Mouse (Mus musculus) brain, embryonic 14.5 days (tissue): ENCODE measurements at regions not wholly inside any gene's neighbourhood (a gene's known extent, or its start where the extent isn't known, plus 50 kb on each side); places are given as distances from the start of the nearest gene placed in this dataset.
A peak's percentile ranks its signal among the peaks of the same experiment; 100 is the strongest.
"Not testable (repeated sequence)": the region's sequence is repeated elsewhere in the genome, so short reads cannot be mapped to it uniquely, and the experiment has no call there.

Experiments
- DNase-seq: peaks from one replicate; pipeline ENCODE4 v3.0.0-alpha.2; 2011; ENCODE audit warnings: low read depth
- CTCF ChIP-seq: fragments of 200-500 bp; IDR thresholded peaks from 2 replicates; pipeline ENCODE4 v1.5.1; 2012; ENCODE audit warnings: inconsistent platforms, mild to moderate bottlenecking, moderate library complexity, borderline replicate concordance; ENCODE audit not compliant: insufficient read depth, insufficient read length; ENCODE audit errors: extremely low read depth
- POLR2A ChIP-seq: fragments of 200-500 bp; IDR thresholded peaks from 2 replicates; pipeline ENCODE4 v1.6.1; 2012; ENCODE audit warnings: mild to moderate bottlenecking, inconsistent platforms, borderline replicate concordance; ENCODE audit not compliant: poor library complexity, insufficient read depth, insufficient read length, severe bottlenecking; ENCODE audit errors: extremely low read depth

GRCm38 (mm10) chr12:8398852-8399251 lies 85.6 kb downstream of the Hs1bp3 start:
- peak; percentile 6 for DNase-seq
- TF ChIP-seq POLR2A = no peak
- TF ChIP-seq CTCF = no peak

DNA sequence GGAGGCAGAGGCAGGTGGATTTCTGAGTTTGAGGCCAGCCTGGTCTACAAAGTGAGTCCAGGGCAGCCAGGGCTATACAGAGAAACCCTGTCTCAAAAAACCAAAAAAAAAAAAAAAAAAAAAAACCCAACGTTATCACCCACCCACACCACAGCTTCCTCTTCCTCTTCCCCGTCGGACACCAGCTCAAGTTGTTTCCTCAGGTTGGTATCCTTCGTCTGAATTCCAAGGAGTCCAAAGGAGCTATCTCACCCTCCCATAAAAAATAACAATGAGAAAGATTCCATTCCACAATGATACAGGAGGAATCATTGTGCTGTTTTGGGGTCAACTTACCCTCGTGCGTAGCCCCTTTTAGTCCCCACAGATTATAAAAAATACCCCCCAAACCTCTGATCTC lies 83.2 kb downstream of the Hs1bp3 start:
- DNase-seq = not testable (repeated sequence)

DNA sequence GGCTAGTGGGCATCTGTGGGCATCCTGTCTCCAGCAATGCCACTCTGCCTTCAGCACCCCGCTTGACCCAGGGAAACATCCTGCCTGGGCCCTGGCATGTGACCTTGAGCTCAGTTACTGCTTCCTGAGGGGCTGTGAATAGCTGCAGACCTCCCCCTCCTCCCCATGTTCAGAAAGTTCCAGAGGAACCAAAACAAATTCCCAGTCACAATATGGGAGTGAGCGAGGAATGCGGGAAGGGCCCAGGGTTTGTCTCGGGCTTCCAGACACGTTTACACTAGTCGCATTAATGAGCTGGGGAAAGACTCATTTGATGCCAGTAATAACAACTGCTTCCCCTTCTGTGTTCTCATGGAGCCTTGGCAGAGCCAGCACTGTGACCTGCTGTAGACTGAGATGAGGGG lies 81.7 kb downstream of the Hs1bp3 start:
- DNase-seq = peak; percentile 74
- TF ChIP-seq CTCF = no peak
- TF ChIP-seq POLR2A = no peak

- TF ChIP-seq POLR2A (no peak), CTCF (no peak)
- no peak for DNase-seq
Measured at GRCm38 (mm10) chr12:8393976-8394375, 80.7 kb downstream of the Hs1bp3 start.
